Mouse (Mus musculus) midbrain, embryonic 11.5 days (tissue): Measurements from ENCODE around the gene Ddx55. TPM values are rescaled to one million over a fixed set of nuclear protein-coding genes. Genes with fewer than 3 reads are reported as not detected.

Source experiments
- ATAC-seq: fragments of 200-750 bp; cut with Nextera tagmentation; 2 replicates; pipeline ENCODE4 v1.8.0; 2017; ENCODE audit warnings: moderate TSS enrichment, moderate library complexity; ENCODE audit not compliant: low FRiP score
- DNase-seq: peaks from one replicate; pipeline ENCODE4 v3.0.0; 2015; ENCODE audit warnings: low spot score; ENCODE audit errors: missing footprints
- H3K27ac ChIP-seq: fragments of 300-500 bp; sonication (generic); 2 replicates; pipeline ENCODE4 v1.5.1; 2014; ENCODE audit warnings: low read depth, low read length
- H3K27me3 ChIP-seq: fragments of 300-500 bp; sonication (generic); 2 replicates; pipeline ENCODE4 v1.6.1; 2014; ENCODE audit warnings: mild to moderate bottlenecking, low read length, moderate library complexity, mixed read lengths; ENCODE audit not compliant: control insufficient read depth, insufficient read depth
- H3K36me3 ChIP-seq: fragments of 300-500 bp; sonication (generic); 2 replicates; pipeline ENCODE4 v1.6.1; 2014; ENCODE audit warnings: mild to moderate bottlenecking, low read length, moderate library complexity, mixed read lengths; ENCODE audit not compliant: control insufficient read depth, insufficient read depth
- H3K4me1 ChIP-seq: fragments of 300-500 bp; sonication (generic); 2 replicates; pipeline ENCODE4 v1.6.1; 2014; ENCODE audit warnings: low read length; ENCODE audit not compliant: control insufficient read depth, insufficient read depth
- H3K4me2 ChIP-seq: fragments of 300-500 bp; sonication (generic); 2 replicates; pipeline ENCODE4 v1.6.1; 2014; ENCODE audit warnings: mild to moderate bottlenecking, moderate library complexity
- H3K4me3 ChIP-seq: fragments of 300-500 bp; sonication (generic); 2 replicates; pipeline ENCODE4 v1.5.1; 2014; ENCODE audit warnings: low read depth, low read length
- H3K9ac ChIP-seq: fragments of 300-500 bp; sonication (generic); 2 replicates; pipeline ENCODE4 v1.6.1; 2014; ENCODE audit warnings: low read length
- H3K9me3 ChIP-seq: fragments of 300-500 bp; sonication (generic); 2 replicates; pipeline ENCODE4 v1.6.1; 2016; ENCODE audit warnings: low read length; ENCODE audit not compliant: control insufficient read depth
- whole genome bisulfite sequencing: fragments of 180-500 bp; shearing (Covaris S2); extraction: QIAGEN DNeasy Blood & Tissue Kit; methylation state at CpG from one replicate; pipeline ENCODE4 v1.1.7; 2014; 5-methylcytosine and 5-hydroxymethylcytosine counted together
- polyA plus RNA-seq: library from polyadenylated mRNA; unstranded; fragments of >200 nt; fragmentation: Nextera tagmentation; extraction: Ambion mirVana; gene quantifications from 2 replicates; pipeline ENCODE4 v1.2.1, GENCODE M21; 2014

The Ddx55 gene
- polyA plus RNA-seq, 1 experiment from 2014 or later, result 13.2 TPM

DNA sequence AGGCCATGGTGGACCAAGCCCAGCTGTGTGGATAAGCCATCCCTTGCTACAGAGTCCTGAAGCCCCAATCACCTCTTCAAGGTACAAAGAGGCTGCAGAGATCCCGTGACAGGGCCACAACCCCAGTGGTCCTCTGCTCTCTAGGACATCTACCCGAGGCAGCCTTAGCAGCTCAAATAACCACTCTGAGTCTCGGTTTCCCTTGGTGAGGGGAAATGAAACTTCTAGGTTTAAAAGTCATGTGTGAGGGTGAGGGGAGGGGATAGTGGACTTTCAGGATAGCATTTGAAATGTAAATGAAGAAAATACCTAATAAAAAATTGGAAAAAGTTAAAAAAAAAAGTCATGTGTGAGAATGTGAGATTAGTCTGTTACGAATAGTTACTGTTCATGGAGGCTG lies 31.1 kb upstream of the Ddx55 start:
- Histone ChIP-seq H3K4me1 (no peaks in the 10 kb centered on the region), H3K36me3 (no peaks in the 10 kb centered on the region), H3K4me2 (no peak overlapping the region), H3K9ac (no peak overlapping the region), H3K9me3 (no peaks in the 10 kb centered on the region), H3K27me3 (no peaks in the 10 kb centered on the region), H3K4me3 (no peak overlapping the region), H3K27ac (no peak overlapping the region)
- ATAC-seq (no peak), DNase-seq (no peak)
- 85% methylated on average over 4 of the region's 4 CpGs for WGBS

DNA sequence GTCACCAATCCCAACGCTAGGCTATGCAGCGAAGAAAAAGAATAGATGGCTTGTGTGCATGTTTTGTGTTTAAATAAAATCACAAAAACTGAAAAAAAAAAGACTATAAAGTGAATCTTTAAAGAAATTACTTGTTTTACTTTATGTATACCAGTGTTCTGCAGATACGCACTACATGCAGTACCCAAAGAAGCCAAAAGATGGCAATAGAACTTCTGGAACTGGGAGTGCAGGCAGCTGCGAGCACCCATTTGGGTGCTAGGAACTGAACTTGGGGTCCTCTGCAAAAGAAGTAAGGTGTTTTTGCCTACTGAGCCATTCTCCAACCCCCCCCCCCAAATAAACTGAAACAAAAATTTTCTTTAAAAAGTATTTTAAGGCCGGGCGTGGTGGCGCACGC lies 29.6 kb upstream of the Ddx55 start:
- H3K36me3 ChIP-seq, result no peaks in the 10 kb centered on the region
- no peaks in the 10 kb centered on the region for H3K27me3 ChIP-seq
- no peak overlapping the region for H3K4me3 ChIP-seq
- H3K9ac ChIP-seq, result no peak overlapping the region
- H3K9me3 ChIP-seq, result no peaks in the 10 kb centered on the region
- WGBS, result 95% methylated on average over 8 of the region's 8 CpGs
- ATAC-seq, result no peak
- no peak overlapping the region for H3K27ac ChIP-seq
- DNase-seq, result no peak
- no peak overlapping the region for H3K4me2 ChIP-seq
- H3K4me1 ChIP-seq, result no peaks in the 10 kb centered on the region

DNA sequence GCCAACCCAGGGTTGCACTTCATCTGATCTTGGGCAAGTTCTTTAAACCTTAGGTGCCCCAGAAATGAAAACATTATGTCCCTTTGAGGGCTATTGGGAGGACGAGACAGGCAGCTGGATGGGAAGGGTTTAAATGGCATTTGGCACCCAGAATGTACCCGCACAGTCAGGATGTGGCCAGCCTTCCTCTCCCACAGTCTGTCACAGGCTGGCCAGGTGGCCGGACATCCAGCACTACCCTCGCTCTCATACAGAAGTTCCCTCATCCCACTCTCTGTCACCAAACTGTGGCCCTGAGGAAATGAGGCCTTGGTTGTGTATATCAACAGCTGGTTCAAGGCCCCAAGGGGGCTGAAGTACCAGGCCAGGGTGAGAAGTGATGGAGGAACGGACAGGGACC lies 27.7 kb upstream of the Ddx55 start:
- Histone ChIP-seq H3K4me3 (no peak overlapping the region), H3K9me3 (no peaks in the 10 kb centered on the region), H3K27ac (no peak overlapping the region), H3K4me2 (no peak overlapping the region), H3K9ac (no peak overlapping the region), H3K4me1 (peaks cover 17% of the 10 kb centered on the region), H3K27me3 (no peaks in the 10 kb centered on the region), H3K36me3 (no peaks in the 10 kb centered on the region)
- ATAC-seq, result no peak
- 91% methylated on average over 5 of the region's 5 CpGs for WGBS
- DNase-seq, result no peak

- peaks cover 26% of the 10 kb centered on the region for H3K4me1 ChIP-seq
- H3K4me3 ChIP-seq, result no peak overlapping the region
- H3K36me3 ChIP-seq, result no peaks in the 10 kb centered on the region
- DNase-seq (no peak), ATAC-seq (no peak)
- H3K9ac ChIP-seq, result no peak overlapping the region; the same call in none of the 2 replicates
- H3K27me3 ChIP-seq, result no peaks in the 10 kb centered on the region
- no peak overlapping the region for H3K27ac ChIP-seq
- no peaks in the 10 kb centered on the region for H3K9me3 ChIP-seq
- WGBS, result 77% methylated on average over 4 of the region's 4 CpGs
- H3K4me2 ChIP-seq, result no peak overlapping the region; the same call in 1 of the 2 replicates
Measured at GRCm38 (mm10) chr5:124528351-124528750, 24.3 kb upstream of the Ddx55 start.

DNA sequence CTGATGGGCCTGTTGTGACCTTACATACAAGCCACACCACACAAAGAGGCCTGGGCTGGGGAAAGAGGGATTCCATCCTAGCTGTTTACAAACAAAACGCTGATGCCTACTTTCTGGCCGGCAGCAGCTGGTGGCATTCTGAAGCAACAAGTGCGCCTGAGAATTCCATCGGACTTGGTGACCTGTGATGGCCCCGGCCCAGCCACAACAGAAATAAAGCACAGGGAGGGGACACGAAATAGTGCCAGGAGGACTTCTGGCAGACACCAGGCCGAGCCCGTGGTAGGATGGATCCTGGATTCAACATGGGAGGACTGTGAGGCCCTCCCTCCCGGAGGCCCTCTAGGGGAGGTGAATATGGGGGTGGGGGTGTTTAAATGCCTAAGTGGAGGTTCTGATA lies 23.9 kb upstream of the Ddx55 start:
- Histone ChIP-seq H3K27ac (no peak overlapping the region), H3K4me2 (peak overlapping the region; percentile 32), H3K36me3 (no peaks in the 10 kb centered on the region), H3K9me3 (no peaks in the 10 kb centered on the region), H3K4me1 (peaks cover 26% of the 10 kb centered on the region), H3K4me3 (no peak overlapping the region), H3K27me3 (no peaks in the 10 kb centered on the region), H3K9ac (peak overlapping the region; percentile 44)
- ATAC-seq (no peak), DNase-seq (no peak)
- 56% methylated on average over 9 of the region's 9 CpGs for WGBS

GRCm38 (mm10) chr5:124529191-124529651 lies 23.4 kb upstream of the Ddx55 start:
- Histone ChIP-seq H3K4me3 (peak overlapping the region; percentile 4; the same call in 1 of the 2 replicates), H3K4me2 (peak overlapping the region; percentile 32), H3K9ac (peak overlapping the region; percentile 30; the same call in 1 of the 2 replicates), H3K27me3 (no peaks in the 10 kb centered on the region), H3K9me3 (no peaks in the 10 kb centered on the region), H3K36me3 (no peaks in the 10 kb centered on the region), H3K27ac (no peak overlapping the region), H3K4me1 (peaks cover 26% of the 10 kb centered on the region)
- no peak for ATAC-seq
- 49% methylated on average over 8 of the region's 8 CpGs for WGBS
- no peak for DNase-seq

DNA sequence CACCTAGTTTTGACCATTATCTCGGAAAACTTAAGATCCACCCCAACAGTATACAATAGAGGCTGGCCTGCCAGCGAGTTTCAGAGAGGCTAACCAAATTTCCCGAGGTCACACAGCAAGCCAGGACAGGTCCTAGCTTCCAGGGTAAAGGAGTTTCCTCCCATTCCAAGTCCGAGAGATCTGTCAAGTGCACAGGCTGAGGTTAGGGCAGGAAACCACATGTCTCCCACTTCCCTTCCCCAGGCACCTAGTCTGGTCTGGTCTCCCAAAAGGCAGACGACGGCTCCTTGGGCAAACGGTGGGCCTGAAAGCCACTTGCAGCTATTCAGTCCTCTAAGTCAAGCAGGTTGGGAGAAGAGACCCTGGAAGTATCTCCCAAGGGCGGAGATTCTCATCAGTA lies 23.0 kb upstream of the Ddx55 start:
- H3K4me1 ChIP-seq, result peaks cover 26% of the 10 kb centered on the region
- no peak for DNase-seq
- no peaks in the 10 kb centered on the region for H3K9me3 ChIP-seq
- H3K36me3 ChIP-seq, result no peaks in the 10 kb centered on the region
- peak overlapping the region; percentile 74 for H3K9ac ChIP-seq
- no peak overlapping the region for H3K27ac ChIP-seq
- peak overlapping the region; percentile 61 for H3K4me2 ChIP-seq
- WGBS, result 66% methylated on average over 8 of the region's 8 CpGs
- peak overlapping the region; percentile 71; the same call in 1 of the 2 replicates for H3K4me3 ChIP-seq
- ATAC-seq, result no peak
- no peaks in the 10 kb centered on the region for H3K27me3 ChIP-seq

- peak within 1 kb of the TSS; percentile 57 for H3K27ac ChIP-seq
- WGBS, result under 1% methylated on average over 82 of the region's 96 CpGs
- DNase-seq, result peak; percentile 99
Measured at GRCm38 (mm10) chr5:124530655-124531582, 21.7 kb upstream of the Ddx55 start, which contains the start of gene Rilpl1. TSS of gene Rilpl1 (minus strand) at chr5:124531391.

GRCm38 (mm10) chr5:124531583-124531930 lies 21.1 kb upstream of the Ddx55 start:
- H3K4me2 ChIP-seq, result peak overlapping the region; percentile 61
- no peaks in the 10 kb centered on the region for H3K9me3 ChIP-seq
- DNase-seq (no peak), ATAC-seq (no peak; the same call in 1 of the 2 replicates)
- peak overlapping the region; percentile 74 for H3K9ac ChIP-seq
- peak overlapping the region; percentile 57 for H3K27ac ChIP-seq
- H3K36me3 ChIP-seq, result no peaks in the 10 kb centered on the region
- no peaks in the 10 kb centered on the region for H3K27me3 ChIP-seq
- WGBS, result 11% methylated on average over 14 of the region's 14 CpGs
- H3K4me3 ChIP-seq, result peak overlapping the region; percentile 71
- H3K4me1 ChIP-seq, result peaks cover 27% of the 10 kb centered on the region

More at GRCm38 (mm10) chr5:124530655-124531582, 21.7 kb upstream of the Ddx55 start, which contains the start of gene Rilpl1:
- Histone ChIP-seq H3K4me3 (peak within 1 kb of the TSS; percentile 71), H3K4me1 (peaks cover 26% of the 10 kb centered on the region), H3K9ac (peak within 1 kb of the TSS; percentile 74), H3K27me3 (no peaks in the 10 kb centered on the region), H3K36me3 (no peaks in the 10 kb centered on the region), H3K9me3 (no peaks in the 10 kb centered on the region), H3K4me2 (peak within 1 kb of the TSS; percentile 61)
- ATAC-seq, result peak; percentile 95
